Mouse (Mus musculus): Measurements from ENCODE around the gene Emcn. TPM values are rescaled to one million over a fixed set of nuclear protein-coding genes. Genes with fewer than 3 reads are reported as not detected.

Emcn gene
- 10 to 100 TPM in 2 of 4 experiments, 1 to 10 TPM in 2; 8.8 to 13.2 (median 10.1) TPM for total RNA-seq (2022)

DNA sequence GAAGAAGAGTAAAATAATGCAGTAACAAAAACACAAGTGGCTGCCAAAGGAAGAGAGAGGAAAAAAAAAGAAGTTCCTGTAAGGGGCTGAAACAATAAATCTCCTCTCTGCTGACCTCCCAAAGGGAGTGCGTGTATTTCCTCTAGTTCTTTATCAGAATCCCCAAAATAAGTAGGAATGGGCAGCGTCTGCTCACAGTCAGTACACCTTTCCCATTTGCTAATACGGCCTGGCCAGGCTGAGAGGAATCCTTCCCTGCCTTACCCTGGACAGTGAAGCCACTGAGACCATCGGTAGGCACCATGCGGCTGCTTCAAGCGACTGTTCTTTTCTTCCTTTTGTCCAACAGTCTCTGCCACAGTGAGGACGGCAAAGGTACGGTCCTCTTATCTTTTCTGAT, at the start of gene Emcn:
Gene Emcn, plus strand, starts transcription at position 130 of the 400 bp plus-strand sequence.
- no peak for DNase-seq (ENCODE audit: low spot score in 2 of 2)

DNA sequence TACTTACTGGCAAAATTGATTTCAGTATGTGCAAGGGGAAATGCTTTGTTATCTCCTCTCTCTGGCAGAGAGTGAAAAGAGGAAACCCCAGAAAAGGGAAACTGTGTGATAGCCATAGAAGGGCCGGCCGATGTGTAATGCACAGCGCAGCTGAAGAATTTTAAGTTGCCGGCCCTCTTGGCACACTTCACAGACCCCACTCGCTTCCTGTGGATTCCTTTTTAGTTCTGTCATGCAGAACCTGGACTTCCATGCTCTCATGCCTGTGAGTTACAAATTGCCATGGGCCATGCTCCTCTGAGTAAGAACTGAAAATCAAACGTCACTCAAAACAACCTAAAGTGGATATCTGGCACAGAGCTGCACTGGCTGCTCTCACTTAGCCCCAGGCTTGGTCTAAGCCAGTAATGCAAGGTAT, 47.7 kb upstream of the Emcn start:
- no peak for DNase-seq (ENCODE audit: low spot score in 2 of 2)

DNA sequence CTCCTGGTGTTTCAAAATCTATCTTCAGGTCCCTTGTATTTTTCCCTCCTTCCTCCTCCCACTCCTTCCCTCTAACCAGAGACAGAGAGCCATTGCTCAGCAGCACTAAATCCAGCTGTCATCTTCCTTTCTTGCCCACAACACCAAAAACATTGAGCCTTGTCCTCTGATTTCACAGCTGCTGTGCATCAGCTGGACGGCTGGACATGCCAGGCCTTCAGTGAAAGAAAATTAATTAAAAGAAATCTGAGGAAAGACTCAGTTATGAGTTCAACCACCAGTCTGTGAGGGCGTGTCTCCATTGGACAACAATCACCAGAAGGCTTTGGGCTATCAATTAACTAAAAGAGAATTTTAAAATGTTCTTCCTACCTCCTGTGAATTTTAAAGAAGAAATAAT, 42.6 kb upstream of the Emcn start:
- DNase-seq (ENCODE audit: low spot score in 2 of 2): no peak

DNA sequence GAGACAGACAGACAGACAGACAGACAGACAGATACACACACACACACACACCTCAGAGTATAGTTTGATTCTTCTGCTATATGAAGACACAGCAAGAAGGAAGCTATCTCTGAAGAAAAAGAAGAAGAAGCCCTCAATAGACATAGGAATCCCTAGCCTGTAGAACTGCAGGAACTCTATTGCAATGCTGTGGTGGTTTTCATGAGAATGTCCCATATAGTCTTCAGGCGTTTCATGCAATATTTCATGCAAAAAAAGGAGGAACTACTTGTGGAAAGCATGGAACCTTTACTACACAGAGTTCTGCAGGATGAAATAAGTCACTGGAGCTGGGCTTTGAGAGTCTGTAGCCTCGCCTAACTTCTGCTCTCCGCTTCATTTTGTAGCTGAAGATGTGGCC, 40.7 kb upstream of the Emcn start:
- no peak for DNase-seq (ENCODE audit: low spot score in 2 of 2)

DNA sequence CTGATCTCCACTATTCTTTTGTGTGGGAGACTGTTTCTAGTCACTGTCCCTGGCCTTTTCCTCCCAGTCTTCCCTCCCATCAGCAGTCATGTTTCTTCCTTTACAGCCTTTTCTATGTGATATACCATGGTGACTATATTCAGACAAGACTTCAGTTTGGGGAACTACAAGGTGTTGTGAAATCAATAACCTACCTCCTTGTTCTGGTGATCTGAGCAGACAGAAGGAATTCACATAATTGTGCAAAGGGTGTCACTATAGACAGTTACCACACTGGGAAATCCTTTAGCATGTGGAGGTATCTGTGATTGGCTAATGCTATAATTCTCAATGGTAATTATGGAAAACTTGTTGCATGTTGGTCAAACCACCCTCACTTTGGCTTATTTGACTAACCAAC, 39.7 kb upstream of the Emcn start:
- DNase-seq (ENCODE audit: low spot score in 2 of 2): no peak

DNA sequence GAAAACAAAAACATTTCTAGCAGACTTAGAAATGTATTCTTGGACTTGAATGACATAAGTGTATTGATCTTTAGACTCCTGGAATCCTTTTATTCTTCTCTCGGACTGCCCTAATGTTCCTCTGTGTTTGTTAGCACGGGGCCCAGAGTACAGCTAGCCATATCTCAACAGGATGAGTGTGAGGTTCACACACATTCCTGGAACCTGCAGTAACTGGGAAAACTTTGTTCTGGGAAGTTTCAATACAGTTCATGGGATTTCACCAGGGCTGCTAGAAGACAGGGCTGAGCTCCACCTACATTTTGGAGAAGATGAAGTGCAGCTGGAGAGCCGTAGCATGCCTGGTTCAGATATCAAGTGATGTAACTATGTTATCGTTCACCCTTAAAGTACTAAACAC, 38.1 kb upstream of the Emcn start:
- no peak for DNase-seq (ENCODE audit: low spot score in 2 of 2)

DNA sequence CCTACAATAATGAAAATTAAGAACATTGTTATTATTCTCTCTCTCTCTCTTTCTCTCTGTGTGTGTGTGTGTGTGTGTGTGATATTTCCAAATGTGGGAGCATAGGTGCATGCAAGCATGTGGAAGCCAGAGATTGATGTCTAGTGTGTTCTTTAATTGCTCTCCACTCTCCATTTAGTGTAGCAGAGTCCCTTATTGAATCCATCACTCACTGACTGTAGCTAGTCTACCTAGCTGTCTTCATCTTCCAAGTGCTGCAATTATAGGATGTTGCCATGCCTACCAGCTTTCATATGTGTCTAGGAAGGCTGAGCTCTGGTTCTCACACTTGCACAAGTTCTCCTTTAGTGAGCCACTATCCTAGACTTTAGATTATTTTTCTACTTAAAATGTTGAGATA, 30.9 kb upstream of the Emcn start:
- no peak for DNase-seq (ENCODE audit: low spot score in 2 of 2)

DNA sequence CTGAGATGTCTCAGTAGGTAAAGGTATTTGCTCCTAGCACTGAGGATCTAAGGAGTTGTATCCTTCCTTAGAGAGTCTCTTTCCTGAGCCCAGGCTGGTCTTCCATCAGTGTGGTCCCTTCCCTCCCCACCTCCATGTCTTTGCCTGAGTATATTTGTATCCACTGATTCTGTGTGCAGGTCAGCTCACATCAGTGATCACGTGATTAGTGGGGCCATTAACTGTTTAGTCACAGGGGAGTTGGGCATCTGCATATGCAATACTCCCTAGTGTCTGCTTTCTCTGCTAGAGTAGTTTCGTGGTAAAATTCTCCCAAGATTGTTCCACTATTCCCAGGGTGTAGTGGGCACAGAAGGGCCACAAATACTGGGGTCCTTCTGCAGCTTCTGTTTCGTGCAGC, 28.3 kb upstream of the Emcn start:
- DNase-seq (ENCODE audit: low spot score in 2 of 2): no peak

DNA sequence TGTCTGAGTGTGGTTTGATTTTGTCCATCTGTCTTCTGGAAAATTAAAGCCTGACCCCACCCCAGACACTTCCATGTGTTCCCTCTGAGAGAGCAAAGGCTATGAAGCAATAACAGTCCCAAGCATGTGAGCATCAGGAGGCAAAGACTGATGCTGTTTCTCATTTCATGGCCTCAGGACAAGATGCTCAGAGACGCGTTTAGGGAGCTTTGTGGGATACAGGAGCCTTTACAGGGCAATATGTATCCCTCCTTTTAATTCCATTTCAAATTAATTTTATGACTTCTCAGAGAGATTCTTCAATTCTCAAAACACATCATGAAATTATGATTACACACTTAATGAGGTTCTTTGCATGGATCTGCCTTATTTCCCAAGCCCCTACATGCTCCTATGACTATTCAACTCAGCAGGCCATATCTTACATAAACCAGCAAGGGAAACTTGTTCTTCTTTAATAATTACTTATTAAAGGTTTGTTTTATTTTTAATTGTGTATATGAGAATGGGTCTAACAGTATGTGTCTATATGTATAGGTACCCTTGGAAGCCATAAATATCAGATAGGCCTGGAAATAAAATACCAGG, 27.0 kb upstream of the Emcn start:
- DNase-seq (ENCODE audit: low spot score in 2 of 2): no peak

DNA sequence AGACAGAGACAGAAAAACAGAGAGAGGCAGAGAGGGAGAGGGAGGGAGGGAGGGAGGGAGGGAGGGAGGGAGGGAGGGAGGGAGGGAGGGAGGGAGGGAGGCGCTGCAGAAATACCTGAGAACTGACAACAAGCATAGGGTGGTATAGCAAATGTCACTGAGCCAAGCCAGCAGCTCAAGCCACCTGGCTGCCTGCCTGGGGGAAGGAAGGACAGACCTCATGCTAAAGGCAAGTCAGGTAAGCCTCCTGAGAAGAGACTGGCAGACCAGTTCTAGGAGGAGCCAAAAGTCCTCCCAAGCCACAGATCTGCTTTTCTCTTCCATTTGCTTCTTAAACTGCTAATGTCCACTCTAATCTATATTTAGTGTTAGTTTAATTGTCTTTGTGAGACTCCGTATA, 22.5 kb upstream of the Emcn start:
- no peak for DNase-seq (ENCODE audit: low spot score in 2 of 2)

DNA sequence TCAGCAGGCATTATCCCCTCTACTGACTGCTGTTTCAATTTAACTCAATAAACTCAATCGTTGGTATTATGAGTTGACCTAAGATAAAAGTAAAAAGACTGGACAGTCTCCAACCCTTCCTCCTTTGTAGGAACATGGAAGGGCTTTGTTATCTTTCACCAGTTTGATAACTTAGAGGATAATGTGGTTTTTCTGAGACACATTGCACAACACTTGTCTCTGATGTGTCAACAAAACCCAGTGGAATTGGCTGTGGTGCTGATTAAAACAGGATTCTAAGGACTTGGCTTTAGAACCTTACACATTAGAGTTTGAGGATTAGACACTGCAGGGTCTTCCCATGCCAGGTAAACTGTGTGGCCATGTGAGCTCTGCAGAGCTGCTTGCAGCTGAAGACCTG, 20.9 kb upstream of the Emcn start:
- no peak for DNase-seq (ENCODE audit: low spot score in 2 of 2)

DNA sequence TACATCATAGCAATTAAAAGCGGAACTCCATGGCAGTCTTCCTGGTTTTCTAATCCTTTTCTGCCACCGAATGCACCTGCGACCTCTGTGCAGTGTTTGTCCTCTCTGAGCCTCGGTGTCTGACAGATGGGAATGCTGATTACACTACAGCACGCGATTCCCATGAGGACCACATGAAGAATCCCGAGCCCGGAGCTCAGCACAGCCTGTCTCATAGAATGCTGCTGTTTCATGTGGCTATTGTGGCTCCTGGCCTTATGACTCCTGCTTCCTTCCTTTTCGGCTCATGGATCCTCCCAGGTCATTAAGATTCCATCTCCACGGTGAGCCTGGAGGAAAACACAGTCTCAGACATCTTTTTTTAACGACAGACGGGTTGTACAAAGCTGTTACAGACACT, 18.6 kb upstream of the Emcn start:
- no peak for DNase-seq (ENCODE audit: low spot score in 2 of 2)

DNA sequence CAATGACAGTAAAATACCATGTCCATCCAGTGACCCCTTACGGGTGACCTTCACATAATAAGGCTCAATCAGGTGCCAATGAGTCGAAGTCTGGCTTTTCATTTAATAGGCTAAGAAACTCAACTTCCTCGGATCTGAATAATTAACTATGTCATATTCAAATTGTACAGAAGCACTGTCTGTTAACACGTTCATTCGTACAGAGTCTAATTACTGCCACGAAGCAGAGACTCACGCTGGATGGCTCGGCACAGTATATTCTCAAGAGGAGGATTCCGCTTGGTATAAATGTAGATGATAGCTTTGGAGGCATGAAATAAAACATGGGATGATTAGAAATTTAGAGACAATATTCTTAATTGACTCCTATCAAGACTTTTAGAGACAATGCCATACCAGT, 11.0 kb upstream of the Emcn start:
- DNase-seq (ENCODE audit: low spot score in 2 of 2): no peak

DNA sequence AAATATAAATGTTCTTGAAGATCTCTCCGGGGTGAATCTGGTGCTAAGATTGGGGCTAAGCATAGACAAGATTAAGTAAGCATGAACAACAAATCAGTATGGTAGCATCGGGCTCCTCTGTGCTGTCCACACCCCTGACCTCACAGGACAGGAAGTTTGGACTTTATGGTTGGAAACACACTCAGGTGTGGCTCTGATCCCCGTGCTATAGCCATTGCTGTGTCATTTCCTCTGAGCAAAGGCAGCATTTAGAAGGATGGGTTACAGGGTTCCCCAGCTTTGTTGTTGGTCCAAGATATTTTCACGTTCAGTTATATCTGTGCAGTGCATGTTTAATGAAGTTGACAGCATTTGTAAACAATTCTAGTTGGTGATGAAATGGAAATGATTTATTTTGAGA, 9.9 kb upstream of the Emcn start:
- no peak for DNase-seq (ENCODE audit: low spot score in 2 of 2)

DNA sequence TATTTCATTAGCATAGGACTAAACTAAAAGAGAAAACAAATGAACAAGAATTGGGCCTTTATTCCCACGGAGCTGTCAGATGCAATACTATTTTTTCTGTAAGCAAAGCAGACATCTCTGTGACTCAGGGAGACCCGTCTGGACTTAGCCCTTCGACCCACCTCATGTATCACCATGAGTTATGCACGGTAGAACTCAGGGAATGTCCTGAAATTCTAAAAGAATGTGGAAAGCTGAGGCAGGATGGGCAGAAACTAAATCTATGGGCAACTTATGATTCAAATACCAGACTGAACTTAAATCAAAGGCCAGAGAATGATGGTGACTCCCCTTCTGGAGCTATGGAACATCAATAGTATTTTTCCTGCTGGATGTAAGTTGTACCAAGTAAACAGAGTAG, 8.3 kb upstream of the Emcn start:
- no peak for DNase-seq (ENCODE audit: low spot score in 2 of 2)

DNA sequence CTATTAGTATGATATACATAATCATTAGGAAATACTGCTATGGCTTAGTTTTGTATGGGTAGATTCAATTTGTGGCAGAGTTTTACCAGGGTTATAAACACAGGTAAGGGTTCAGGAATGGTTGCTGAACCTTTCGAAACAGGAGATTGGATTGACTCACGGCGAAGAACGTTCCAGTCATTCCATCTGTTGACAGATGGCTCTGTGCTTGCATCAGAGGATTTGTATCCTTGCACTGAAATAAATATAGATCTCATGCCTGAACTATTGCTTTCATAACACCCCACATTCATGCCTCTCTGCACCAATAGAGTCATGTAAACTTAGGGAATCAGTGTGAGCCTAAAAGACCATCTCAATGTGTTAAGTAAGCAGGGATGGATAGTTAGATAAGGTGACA, 4.9 kb upstream of the Emcn start:
- DNase-seq (ENCODE audit: low spot score in 2 of 2): no peak

DNA sequence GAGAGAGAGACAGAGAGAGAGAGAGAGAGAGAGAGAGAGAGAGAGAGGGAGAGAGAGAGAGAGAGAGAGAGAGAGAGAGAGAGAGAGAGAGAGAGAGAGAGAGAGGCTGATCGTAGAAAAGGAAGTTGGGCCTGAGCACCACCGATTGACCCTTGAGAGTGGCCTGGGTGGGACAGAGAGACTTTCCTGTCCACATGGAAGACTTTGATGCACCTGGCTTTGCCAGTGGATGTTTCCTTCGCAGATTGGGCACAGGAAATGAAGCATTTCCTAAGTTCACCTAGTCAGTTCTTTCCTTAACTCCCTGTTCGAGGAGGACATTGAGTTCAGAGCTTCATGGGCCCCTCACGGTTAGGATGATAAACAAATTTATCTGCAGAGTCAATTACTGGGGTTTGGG, 2.6 kb downstream of the Emcn start:
- no peak for DNase-seq (ENCODE audit: low spot score in 2 of 2)

DNA sequence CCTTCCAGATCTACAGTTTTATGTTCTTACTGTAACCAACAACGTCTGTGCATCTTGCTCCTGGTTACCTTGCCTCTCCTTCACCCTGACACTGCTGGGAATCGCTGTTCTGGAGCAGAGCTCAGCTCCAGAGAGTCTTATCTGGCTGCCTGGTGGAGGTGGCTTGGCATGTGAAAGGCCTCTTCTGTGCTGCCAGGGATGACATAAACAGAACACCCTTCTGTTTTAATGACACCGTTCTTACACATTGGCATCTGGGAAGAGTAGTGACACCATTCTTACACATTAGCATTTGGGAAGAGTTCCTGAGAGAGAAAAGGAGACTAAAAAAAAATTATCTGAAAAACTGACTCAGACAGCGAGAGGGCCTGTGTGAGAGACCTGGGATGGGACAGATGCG, 11.0 kb downstream of the Emcn start:
- DNase-seq (ENCODE audit: low spot score in 2 of 2): no peak

DNA sequence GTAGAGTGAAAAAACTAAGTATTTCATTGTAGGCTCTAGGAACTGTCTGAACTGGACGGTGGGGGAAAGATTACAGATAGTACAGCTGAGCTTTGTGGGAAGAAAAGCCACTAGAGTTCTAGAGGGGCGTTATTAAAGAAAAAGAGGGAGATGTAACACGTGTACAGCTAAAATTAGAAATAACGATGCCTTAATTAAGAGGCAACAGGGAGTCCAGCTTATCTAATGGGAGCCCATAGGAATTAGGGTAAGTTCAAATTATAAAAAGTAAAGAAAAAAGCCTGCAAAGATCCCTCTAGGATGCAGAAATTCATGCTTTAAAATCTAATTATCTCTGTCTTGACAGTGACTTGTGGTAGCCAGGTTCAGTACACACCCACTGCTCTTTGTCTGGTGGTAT, 15.8 kb downstream of the Emcn start:
- no peak for DNase-seq (ENCODE audit: low spot score in 2 of 2)

DNA sequence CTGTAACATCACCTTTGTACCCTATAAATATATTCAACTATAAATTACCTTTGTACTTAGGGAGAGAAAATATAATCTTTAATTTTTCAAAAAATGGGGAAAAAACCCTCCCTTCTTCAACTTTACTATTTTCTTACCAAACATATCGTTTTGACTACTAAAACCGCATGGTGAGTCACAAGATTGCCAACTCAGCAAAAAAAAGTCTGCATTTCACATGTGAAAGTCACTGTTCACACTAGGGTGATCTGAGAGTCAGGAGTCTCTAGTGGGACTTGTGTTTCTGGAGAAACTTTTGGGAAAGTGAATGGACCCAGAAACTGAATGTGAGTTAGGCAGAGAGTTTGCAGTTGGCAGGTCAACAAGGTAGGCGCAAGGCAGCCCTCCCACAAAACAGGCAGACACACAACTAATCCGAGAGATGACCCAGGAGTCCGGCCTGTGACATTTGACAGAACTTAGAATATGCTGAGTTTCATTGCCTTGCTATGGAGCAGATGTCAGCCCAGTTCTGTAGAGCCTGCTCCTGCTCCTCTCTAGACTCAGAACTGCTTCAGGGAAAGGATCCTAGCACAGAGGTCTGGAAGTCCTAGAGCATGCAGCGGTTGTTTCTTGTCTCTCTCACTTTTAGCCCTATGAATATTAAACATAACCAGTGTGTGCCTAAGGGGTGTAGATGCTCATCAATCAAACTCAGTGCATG, 26.4 kb downstream of the Emcn start:
- DNase-seq (ENCODE audit: low spot score in 2 of 2): no peak

DNA sequence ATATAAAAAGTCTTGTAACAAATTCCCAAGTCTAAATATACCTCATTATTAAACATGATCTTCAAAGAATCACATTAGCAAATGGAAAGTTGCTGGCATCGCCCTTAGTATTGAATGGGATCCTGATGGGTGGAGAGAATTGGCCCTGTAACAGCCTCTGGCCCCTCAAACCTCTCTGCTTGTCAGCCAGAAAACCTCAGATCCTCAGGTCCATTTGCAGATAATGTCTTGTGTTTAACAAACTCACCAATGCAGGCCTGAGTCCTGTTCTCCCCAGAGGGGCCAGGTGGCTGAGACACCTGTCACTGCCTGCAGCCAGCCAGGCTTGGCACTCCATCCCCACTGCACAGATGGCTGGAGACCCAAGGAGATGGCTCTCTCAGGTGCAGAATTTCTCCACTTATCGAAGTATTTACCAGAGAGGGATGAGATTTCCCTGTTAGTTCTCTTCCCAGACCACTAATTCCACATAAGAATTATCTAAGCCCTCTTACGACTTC, 27.0 kb downstream of the Emcn start:
- DNase-seq (ENCODE audit: low spot score in 2 of 2): no peak

DNA sequence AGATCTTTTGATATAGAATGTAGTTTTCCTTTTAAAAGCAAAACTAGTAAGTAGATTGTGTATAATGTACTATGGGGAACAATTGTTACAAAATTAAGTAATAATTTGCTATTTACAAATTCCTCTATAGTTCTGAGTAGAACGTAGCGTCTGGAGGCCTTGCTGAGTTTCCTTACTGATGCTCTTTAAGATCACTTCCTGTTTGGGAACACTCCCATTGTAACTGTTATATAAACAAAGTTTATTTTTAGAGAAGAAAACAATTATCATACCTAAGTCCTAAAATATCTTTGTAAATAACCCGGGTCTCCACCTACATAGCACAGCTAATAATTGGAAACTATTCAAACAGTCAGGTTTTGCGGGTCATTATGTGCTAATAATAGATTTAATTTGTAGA, 32.0 kb downstream of the Emcn start:
- DNase-seq (ENCODE audit: low spot score in 2 of 2): no peak

DNA sequence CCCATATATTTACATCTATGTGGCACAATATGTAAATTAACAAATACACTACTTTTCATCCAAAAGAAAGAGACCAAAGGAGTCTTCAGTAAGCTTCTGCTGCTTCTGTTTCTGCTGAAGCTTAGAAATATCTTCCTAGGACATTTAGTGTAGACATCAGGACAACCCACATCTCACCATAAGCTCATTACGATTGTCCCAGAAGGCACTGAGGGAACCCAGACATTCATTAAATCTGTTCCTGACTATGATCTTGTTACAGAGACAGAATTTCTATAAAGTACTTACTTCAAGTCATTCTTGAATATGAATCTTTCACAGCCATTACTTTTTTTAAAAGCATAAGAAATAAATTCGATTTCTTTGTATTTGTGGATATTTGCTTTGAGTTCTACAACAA, 41.4 kb downstream of the Emcn start:
- no peak for DNase-seq (ENCODE audit: low spot score in 2 of 2)

Data from left cerebral cortex, adult 8-10 months (tissue).